Mouse (Mus musculus) NIH3T3 (cell line): Measurements from ENCODE around the gene Plin1.

Experiments
- DNase-seq: peaks from one replicate; pipeline ENCODE4 v3.0.0-alpha.2; 2012; ENCODE audit warnings: low read depth

Plin1 gene

DNA sequence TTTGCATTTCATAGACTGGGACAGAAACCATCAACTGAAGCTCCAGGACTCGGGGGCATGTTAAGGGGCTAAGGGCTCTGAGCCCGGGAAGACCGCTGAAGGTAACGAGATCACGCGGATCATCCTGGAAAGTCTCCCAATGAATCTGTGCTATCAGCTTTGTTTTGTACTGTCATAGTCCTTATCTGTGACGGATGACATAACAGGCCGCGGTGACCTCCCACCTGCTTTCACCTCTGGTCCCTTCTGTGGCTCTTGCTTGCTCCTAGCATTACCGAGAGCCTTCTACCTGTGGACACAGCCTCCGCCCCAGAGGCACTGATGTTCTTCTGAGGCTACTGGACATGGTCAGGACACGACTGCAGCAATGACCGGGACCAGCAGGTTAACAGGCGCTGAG is 3.8 kb upstream of the Plin1 start:
- no peak for DNase-seq

DNA sequence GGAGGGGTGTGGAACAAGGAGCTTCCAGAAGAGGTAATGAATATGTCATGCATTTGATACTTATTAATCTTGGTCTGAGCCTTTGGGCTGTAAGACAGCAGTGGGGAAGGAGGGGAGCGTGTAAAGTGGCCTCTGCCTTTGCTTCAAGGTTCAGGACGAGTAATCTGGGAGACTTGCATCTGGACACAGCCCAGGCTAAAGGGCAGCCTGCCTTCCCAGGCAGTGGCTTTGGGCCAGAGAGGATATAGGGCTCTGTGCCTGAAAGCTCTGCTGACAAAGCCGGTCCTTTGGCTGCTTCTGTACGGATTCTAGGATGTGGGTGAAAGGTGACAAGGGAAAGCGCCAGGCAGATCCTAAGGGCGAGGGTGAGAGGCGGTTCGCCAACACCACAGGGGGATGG is 1.9 kb upstream of the Plin1 start:
- DNase-seq: no peak

DNA sequence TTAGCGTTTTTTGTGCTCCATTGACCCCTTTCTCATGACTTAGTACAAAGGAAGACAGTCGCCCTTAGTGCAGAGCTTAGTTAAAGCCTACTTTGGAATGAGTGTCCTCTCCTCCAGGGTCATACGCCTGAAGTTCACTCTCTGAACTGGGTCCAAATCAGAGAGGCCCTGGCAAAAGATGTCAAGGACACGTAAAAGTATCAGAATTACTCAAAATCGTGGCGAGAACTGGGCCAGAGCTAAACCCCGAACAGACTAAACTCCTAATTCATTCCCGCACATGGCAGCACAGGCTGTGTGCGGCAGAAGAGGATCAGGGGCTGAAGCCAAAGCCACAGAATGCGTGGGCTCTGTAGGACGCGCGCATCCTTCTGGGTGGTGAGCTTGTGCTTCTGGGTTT is 1.3 kb downstream of the Plin1 start:
- DNase-seq: no peak

DNA sequence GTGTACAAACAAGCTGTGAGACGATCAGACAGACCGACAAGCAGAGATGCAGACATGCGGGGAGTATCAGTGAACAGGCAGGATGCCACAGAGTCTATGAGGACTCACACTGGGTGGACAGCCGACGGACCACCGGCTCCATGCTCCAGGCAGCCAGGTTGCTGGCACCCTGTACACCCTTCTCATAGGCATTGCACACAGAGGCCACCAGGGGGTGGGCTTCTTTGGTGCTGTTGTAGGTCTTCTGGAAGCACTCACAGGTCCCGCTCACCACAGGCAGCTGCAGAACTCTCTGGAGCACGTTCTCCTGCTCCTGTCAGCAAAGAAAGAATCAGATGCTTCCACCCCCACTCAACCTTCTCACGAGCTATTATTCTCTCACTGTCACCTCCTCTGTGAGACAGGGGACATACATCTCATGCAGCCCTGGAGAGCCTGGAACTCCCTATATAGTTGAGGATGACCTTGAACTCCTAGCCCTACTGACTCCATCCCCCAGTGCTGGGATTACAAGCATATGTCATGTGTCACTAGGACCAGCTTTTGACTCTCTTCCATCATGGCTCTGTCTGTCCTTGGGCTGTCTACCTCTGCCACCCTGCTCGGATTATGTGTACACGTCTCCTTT is 2.8 kb downstream of the Plin1 start:
- peak; percentile 72 for DNase-seq

DNA sequence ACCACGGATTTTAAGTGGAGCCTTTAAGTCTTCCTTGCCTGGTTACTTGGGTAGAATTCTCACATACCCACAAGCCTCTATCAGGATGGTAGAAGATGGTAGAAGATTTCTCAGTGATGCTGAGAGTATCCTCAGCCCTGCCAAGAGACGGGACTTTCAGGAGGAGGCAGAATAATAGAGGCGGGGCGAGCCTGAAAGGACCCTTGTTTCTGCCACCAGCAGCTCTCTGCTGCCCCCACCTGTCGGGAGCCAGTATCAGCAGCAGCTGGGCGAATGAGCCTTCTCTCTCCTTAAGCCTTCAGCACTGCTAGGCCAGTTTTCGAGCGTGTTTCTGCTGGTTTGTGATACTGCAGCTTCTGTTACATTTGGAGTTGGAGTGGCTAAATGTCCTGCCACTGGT is 3.5 kb downstream of the Plin1 start:
- peak; percentile 86 for DNase-seq

DNA sequence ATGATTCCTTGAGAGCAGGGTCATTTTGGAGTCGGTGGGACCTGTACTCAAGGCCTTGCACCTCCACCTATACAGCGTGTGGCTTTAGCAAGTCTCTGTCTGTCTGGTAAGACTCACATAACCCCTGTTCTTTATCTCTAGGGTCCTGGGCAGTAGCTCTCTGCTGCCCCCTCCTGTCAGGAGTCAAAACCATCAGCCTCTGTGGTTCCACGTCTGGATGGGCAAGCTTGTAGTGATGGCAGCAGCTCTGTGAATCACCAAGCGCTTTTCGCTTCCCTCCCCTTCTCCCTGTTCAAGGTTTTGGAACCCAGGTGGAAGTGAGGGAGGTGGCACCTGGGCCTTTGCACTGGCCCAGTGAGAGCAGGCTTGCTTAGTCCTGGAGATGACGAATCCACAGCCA is 4.5 kb downstream of the Plin1 start:
- DNase-seq: peak; percentile 87

DNA sequence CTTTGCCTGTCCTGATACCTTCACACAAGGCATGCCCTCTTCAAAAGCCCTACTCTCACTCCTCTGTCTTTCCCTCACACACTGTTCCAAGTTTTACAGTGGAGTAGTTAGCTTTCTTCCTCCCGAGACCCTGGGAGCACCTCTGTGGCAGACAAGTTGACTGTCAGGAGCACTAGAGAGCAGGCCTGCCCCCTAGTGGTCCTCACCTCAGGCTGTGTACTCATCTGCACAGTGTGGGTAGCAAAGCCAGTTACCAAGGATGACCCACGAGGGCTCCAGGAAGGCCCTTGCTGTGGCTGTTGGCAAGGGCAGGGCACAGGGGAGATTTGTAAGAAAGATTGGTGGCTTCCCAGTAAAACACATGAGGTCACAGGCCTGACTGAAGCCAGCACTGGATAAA is 5.6 kb downstream of the Plin1 start:
- DNase-seq: peak; percentile 76

DNA sequence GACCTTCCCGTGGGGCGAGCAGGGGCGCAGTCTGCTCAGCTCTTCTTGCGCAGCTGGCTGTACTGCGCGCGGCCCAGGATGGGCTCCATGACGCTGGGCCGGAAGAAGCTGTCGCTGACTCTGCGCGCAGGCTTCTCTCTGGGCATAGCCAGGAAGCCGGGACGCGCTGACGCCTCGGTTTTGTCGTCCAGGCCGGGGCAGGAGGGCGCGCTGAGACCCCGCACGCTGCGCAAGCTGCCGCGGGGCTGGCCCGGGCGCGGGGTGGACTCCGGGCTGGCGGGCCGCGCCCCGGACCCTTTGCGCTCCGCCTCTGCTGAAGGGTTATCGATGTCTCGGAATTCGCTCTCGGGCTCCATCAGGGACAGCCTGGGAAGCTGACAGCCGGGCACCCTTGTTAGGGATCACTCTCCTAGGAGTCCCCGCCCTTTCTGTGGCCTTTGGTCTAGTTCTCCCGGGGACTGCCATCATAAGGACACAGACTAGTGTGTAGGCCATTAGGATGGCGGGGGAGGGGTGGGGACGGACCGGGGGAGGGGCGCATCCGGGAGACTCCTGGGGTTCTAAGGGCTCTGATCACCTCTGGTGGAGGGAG is 11.2 kb downstream of the Plin1 start:
- no peak for DNase-seq

DNA sequence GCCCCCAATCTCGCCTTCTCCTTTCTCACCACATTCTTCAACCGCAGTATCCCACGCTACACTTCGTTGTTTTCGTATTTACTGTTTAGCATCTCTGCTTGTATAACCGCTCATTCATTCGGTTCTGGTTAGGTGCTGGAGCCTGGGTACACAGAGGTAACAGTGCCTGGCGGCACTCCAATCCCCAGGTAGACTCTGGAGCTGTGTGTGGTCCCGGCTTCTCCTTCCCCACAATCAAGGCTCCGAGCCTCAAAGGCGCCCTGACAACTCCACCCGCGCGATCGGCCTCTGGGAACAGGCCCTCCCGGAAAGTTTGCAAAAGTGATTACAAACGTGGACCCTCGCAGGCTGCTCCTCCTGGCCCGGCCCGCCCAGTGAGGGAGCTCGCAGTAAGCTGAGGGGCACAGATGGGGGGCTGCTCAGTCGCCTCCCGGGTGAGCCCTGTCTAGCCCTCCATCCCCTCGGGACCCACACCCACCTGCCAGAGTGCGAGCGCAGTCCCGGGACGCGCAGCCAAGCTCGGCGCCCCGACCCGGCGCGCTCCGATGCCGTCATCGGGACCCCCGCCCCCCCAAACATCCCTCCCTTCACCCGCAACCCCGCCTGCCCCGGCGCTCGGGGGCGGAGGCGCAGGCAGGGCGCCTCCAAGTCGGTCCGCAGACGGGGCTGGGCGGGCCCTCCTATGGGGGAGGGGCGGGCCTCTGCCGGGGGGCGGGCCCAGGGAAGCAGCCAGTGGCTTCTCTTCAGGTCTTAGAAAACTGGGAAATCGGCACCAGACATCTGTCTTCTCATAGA is 17.3 kb downstream of the Plin1 start, which contains the start of gene Kif7:
TSS of gene Kif7 (minus strand) at position 534 of the 795 bp plus-strand sequence.
- peak; percentile 93 for DNase-seq

DNA sequence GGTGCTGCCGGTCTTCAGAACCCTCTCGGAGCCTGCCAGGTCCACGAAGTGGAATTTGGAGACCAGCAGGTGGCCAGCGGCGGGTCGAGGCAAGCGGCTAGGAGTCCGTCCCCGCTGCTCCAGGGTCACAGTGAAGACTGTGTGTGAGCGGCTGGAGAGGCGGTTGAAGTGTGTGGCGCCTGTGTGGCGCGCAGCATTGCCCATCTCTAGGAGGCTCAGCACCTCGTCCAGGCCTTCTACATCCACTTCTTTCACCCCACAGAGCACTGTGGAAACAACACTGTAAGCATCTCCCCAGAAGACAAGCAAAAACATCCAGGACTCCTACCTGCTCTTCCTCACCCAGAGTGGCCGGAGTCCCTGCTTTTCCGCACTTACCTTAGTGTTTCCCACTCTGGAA is 21.9 kb downstream of the Plin1 start:
- DNase-seq: no peak

DNA sequence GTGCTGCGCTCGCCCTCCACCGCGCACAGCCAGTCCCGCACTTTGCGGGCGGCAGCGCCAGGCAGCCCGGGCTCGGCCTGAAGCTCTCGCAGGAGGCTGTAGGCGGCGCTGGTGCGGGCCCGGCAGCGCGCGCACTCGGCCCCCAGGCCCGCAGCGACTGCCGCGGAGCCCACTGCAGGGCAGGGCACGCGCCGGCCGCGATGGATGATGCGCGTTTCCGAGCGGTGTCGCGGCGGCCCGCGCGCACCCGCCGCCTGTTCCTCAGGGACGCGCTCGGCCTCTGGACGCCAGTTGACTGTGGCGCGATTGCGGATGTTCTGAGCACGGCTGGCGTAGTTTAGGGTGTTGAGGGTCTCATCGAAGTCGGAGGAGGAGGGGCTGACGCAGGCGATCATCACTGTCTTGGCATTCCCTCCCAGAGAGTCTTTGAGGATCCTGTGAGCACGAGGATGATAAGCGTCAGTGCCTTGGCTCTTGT is 22.5 kb downstream of the Plin1 start:
- DNase-seq: no peak

DNA sequence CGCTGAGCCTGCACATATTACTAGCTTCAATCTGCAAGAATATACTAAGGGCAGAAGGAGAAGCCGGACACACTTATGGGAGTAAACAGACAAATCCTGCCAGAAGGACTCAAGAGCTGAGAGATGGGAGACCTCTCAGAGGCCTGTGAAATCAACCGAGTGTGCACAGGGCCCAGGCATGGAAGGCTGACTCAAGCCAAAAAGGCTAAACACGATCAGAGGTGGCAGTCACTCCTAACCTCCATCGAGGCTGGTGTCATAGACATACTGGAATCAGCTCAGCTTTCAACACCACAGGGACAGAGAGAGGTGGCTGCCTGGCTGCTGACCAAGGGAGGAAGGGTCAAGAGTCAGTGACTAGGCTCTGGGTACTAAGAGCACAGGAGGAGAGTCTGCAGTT is 27.5 kb downstream of the Plin1 start:
- no peak for DNase-seq

DNA sequence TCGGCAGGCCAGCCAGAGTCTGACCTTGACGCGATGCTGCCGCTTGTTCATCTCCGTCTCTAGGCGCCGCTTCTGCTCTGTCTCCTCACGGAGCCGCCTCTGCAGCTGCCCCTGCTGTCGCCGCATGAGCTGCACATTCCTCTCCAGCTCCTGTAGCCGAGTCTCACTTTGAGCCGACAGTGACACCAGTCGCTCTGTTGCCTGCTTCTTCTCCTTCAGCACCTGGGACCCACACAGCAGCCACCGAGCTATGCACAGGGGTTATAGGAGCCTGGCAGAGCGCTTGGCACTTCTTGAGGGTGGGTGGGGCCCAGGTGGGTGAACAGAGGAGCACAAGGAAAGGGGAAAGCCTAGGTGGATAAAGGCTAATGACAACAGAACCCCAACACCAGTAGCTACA is 29.9 kb downstream of the Plin1 start:
- DNase-seq: no peak

DNA sequence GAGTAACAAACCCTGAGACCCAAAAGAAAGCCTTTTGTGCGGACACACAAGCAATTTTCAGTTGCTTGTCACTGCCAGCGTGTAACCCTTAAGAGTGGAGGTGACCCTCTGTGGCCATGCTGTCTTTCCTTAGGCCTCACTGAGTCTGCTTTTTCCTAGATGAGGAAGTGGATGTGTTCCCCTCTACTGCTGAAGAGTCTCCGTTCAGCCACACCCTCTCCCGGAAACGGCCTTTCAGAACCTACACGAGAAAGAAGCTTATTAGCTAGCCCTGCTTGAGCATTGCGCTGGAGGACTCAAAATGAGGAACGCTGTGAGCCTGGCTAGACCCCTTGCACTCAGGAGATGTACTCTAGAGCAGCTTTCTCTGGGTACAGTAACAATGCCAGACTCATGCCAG is 36.2 kb downstream of the Plin1 start:
- no peak for DNase-seq

DNA sequence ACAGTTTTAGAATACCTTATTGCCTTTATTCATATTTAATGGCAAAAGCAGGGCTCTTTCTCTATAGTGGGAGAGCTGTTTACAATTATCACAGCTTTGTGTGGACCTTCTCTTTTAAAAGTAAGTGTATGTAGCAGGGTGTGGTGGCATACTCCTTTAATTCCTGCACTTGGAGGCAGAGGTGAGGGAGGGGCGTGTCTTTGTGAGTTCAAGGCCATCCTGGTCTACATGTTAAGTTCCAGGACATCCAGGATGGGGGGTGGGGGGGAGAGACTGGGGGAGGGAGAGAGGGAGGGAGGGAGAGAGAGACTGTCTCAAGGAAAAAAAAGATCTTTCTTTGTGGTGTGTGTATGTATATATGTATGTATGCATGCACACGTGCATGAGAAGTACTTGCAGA is 52.5 kb downstream of the Plin1 start:
- DNase-seq: no peak

DNA sequence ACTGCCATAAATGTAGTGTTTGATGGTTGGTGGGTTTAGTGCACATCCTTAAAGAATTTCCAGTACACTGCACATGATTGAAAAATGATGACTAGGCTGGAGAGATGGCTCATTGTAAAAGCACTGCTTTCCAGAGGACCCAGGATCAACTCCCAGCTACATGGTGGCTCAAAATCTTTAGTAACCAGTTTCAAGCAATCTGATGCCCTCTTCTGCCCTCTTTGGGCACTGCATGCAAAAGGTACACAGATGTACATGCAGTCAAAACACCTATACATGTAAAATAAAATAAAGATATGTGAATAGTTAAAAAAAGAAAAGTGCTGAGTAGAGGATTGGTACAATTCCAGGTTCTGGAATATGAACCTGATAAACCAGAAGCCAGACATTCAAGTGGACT is 53.5 kb downstream of the Plin1 start:
- DNase-seq: peak; percentile 52

DNA sequence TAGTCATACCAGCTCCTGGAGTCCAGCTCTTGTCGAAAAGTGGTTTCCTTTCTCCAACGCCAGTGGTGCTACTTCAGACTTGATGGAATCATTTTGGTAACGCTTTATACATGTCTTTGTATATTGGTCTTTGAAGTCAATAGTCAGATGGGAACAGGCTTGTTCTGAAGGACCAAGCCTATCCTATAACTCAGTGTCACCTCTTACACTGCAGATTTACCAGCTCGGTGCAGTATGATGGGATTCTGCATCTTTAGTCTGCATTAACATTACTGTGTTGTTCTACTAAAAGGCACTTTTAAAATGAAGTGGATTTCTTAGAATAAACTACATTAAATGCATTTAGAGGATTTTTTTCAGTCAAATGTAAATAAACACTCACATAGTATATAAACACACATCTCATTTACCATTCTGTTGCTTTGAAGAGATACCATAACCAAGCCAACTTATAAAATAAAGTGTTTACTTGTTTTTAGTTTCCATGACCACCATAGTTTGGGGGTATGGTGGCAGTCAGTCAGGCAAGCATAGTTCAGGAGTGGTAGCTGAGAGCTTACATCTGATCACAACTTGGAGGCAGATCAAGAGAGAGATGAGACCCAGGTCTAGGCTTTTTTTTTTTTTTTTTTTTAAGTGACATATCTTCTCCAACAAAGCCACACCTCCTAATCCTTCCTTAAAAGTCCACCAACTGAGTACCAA is 61.7 kb downstream of the Plin1 start:
- DNase-seq: no peak
